Mouse (Mus musculus): ENCODE results near the gene Olfr816. TPM values are rescaled to one million over a fixed set of nuclear protein-coding genes. Genes with fewer than 3 reads are reported as not detected.
"Not testable (repeated sequence)": the region's sequence is repeated elsewhere in the genome, so short reads cannot be mapped to it uniquely, and the experiment has no call there.

Olfr816 gene
- polyA plus RNA-seq (2012; rRNA removed), result not detected in 2 replicates

GRCm38 (mm10) chr10:129915497-129915896 is at the start of gene Olfr816:
Gene Olfr816 (minus strand): TSS chr10:129915597.
- TF ChIP-seq CTCF (IDR thresholded peaks at IDR 0.05; ENCODE audit: control insufficient read depth, insufficient read depth, insufficient replicate concordance, low read depth, low read length) (no peak), POLR2A (IDR thresholded peaks at IDR 0.05; ENCODE audit: control insufficient read depth, low read depth, low read length) (no peak)
- no peak within 1 kb of the TSS for H3K27ac ChIP-seq (ENCODE audit: control insufficient read depth, insufficient read depth, low read depth, low read length)
- H3K4me3 ChIP-seq (ENCODE audit: control insufficient read depth, low read depth, low read length), result no peak within 1 kb of the TSS
- no peaks in the 10 kb centered on the region for H3K27me3 ChIP-seq (ENCODE audit: control insufficient read depth, insufficient read depth, low read length)
- no peaks in the 10 kb centered on the region for H3K36me3 ChIP-seq (ENCODE audit: control insufficient read depth, insufficient read depth, low read length)
- H3K4me1 ChIP-seq (ENCODE audit: control insufficient read depth, insufficient read depth, low read length), result no peaks in the 10 kb centered on the region

DNA sequence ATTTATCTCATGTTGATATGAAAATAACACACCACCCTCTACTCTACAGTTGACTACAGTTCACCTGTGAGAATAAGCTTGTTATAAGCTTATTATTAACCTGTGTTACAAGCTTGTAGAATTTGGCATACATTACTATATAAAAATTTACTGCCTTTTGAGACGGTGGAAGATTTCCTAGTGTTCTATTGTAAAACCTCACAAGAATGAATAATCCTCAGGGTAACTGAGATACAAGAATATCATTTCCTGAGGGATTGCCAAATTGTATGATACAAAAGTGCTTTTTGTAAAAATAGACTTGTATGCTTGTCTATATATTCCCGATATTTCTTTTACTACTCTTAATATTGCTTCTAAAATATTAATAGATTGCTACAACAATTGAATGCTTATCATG is 33.6 kb upstream of the Olfr816 start, which contains the start of gene Olfr818:
Gene Olfr818 (minus strand): TSS at position 101 of the 400 bp plus-strand sequence.
- H3K4me3 ChIP-seq (ENCODE audit: control insufficient read depth, low read depth, low read length), result no peak within 1 kb of the TSS
- H3K36me3 ChIP-seq (ENCODE audit: control insufficient read depth, insufficient read depth, low read length), result no peaks in the 10 kb centered on the region
- no peak within 1 kb of the TSS for H3K27ac ChIP-seq (ENCODE audit: control insufficient read depth, insufficient read depth, low read depth, low read length)
- TF ChIP-seq CTCF (IDR thresholded peaks at IDR 0.05; ENCODE audit: control insufficient read depth, insufficient read depth, insufficient replicate concordance, low read depth, low read length), result no peak
- no peak for TF ChIP-seq POLR2A (IDR thresholded peaks at IDR 0.05; ENCODE audit: control insufficient read depth, low read depth, low read length)
- H3K4me1 ChIP-seq (ENCODE audit: control insufficient read depth, insufficient read depth, low read length), result no peaks in the 10 kb centered on the region
- no peaks in the 10 kb centered on the region for H3K27me3 ChIP-seq (ENCODE audit: control insufficient read depth, insufficient read depth, low read length)

DNA sequence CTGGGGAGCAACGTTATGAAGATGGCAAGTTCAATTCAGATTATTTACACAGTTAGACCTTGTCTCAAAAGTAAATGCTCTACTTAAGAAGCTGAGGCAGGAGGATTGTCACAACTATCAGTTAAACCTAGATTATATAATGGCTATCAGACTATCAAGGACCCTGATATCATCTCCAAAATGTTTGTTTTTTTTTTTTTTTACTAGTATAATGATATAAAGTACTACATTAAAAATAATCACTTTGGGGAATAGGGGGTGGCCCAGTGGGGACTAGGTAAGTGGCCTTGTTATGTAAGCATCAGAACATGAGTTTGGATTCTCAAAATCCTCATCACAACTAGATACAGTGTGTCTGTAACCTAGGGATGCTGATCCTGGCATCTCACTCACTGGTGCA is 9.6 kb downstream of the Olfr816 start, which contains the start of gene Olfr815:
Gene Olfr815 (minus strand): TSS at position 101 of the 400 bp plus-strand sequence.
- H3K27ac ChIP-seq (ENCODE audit: control insufficient read depth, insufficient read depth, low read depth, low read length), result not testable (repeated sequence)

GRCm38 (mm10) chr10:129885934-129886333 is 29.5 kb downstream of the Olfr816 start:
- Histone ChIP-seq H3K27ac (ENCODE audit: control insufficient read depth, insufficient read depth, low read depth, low read length) (no peak overlapping the region), H3K4me3 (ENCODE audit: control insufficient read depth, low read depth, low read length) (no peak overlapping the region), H3K36me3 (ENCODE audit: control insufficient read depth, insufficient read depth, low read length) (no peaks in the 10 kb centered on the region), H3K27me3 (ENCODE audit: control insufficient read depth, insufficient read depth, low read length) (no peaks in the 10 kb centered on the region), H3K4me1 (ENCODE audit: control insufficient read depth, insufficient read depth, low read length) (no peaks in the 10 kb centered on the region)
- TF ChIP-seq CTCF (IDR thresholded peaks at IDR 0.05; ENCODE audit: control insufficient read depth, insufficient read depth, insufficient replicate concordance, low read depth, low read length) (no peak), POLR2A (IDR thresholded peaks at IDR 0.05; ENCODE audit: control insufficient read depth, low read depth, low read length) (no peak)

More for the DNA sequence above, 9.6 kb downstream of the Olfr816 start, which contains the start of gene Olfr815:
- H3K4me1 ChIP-seq (ENCODE audit: control insufficient read depth, insufficient read depth, low read length); H3K4me3 ChIP-seq (ENCODE audit: control insufficient read depth, low read depth, low read length); H3K27me3 ChIP-seq (ENCODE audit: control insufficient read depth, insufficient read depth, low read length); H3K36me3 ChIP-seq (ENCODE audit: control insufficient read depth, insufficient read depth, low read length): not testable (repeated sequence)

- H3K27me3 ChIP-seq (ENCODE audit: control insufficient read depth, insufficient read depth, low read length); H3K4me3 ChIP-seq (ENCODE audit: control insufficient read depth, low read depth, low read length); H3K27ac ChIP-seq (ENCODE audit: control insufficient read depth, insufficient read depth, low read depth, low read length); H3K4me1 ChIP-seq (ENCODE audit: control insufficient read depth, insufficient read depth, low read length); H3K36me3 ChIP-seq (ENCODE audit: control insufficient read depth, insufficient read depth, low read length): not testable (repeated sequence)
These were observed 29.9 kb downstream of the Olfr816 start for GRCm38 (mm10) chr10:129885496-129885895.

GRCm38 (mm10) chr10:129879751-129880150 is 35.6 kb downstream of the Olfr816 start, which contains the start of gene Olfr814:
Gene Olfr814 (minus strand): TSS chr10:129879851.
- not testable (repeated sequence) for H3K27ac ChIP-seq (ENCODE audit: control insufficient read depth, insufficient read depth, low read depth, low read length); H3K36me3 ChIP-seq (ENCODE audit: control insufficient read depth, insufficient read depth, low read length); H3K4me3 ChIP-seq (ENCODE audit: control insufficient read depth, low read depth, low read length); H3K4me1 ChIP-seq (ENCODE audit: control insufficient read depth, insufficient read depth, low read length); H3K27me3 ChIP-seq (ENCODE audit: control insufficient read depth, insufficient read depth, low read length)

Other genes with a start within 250 kb of the Olfr816 start
- gene Olfr801, start 241.7 kb downstream of the Olfr816 start, polyA plus RNA-seq (2012; rRNA removed), result not detected in 2 replicates
- gene Olfr802, start 227.4 kb downstream of the Olfr816 start, polyA plus RNA-seq (2012; rRNA removed), result not detected in 2 replicates
- gene Olfr803, start 221.3 kb downstream of the Olfr816 start, polyA plus RNA-seq (2012; rRNA removed), result not detected in 2 replicates
- not detected in 2 replicates for gene Olfr804, start 212.4 kb downstream of the Olfr816 start, polyA plus RNA-seq (2012; rRNA removed)
- gene Olfr805, start 186.2 kb downstream of the Olfr816 start, polyA plus RNA-seq (2012; rRNA removed), result 0.04 TPM in 1 of 2 replicates, not detected in the other
- gene Olfr806, start 173.7 kb downstream of the Olfr816 start, polyA plus RNA-seq (2012; rRNA removed), result not detected in 2 replicates
- gene Olfr807, start 157.8 kb downstream of the Olfr816 start, polyA plus RNA-seq (2012; rRNA removed), result not detected in 2 replicates
- not detected in 2 replicates for gene Olfr808, start 150.1 kb downstream of the Olfr816 start, polyA plus RNA-seq (2012; rRNA removed)
- not detected in 2 replicates for gene Olfr809, start 141.0 kb downstream of the Olfr816 start, polyA plus RNA-seq (2012; rRNA removed)
- not detected in 2 replicates for gene Olfr810, start 120.7 kb downstream of the Olfr816 start, polyA plus RNA-seq (2012; rRNA removed)
- gene Olfr811, start 111.2 kb downstream of the Olfr816 start, polyA plus RNA-seq (2012; rRNA removed), result not detected in 2 replicates
- gene Olfr812, start 69.5 kb downstream of the Olfr816 start, polyA plus RNA-seq (2012; rRNA removed), result not detected in 2 replicates
- not detected in 2 replicates for gene Olfr813, start 60.2 kb downstream of the Olfr816 start, polyA plus RNA-seq (2012; rRNA removed)
- gene Olfr814, start 35.7 kb downstream of the Olfr816 start, polyA plus RNA-seq (2012; rRNA removed), result not detected in 2 replicates
- not detected in 2 replicates for gene Olfr815, start 9.7 kb downstream of the Olfr816 start, polyA plus RNA-seq (2012; rRNA removed)
- not detected in 2 replicates for gene Olfr818, start 33.5 kb upstream of the Olfr816 start, polyA plus RNA-seq (2012; rRNA removed)
- not detected in 2 replicates for gene Olfr819, start 51.7 kb upstream of the Olfr816 start, polyA plus RNA-seq (2012; rRNA removed)
- gene Olfr247, start 60.5 kb upstream of the Olfr816 start, polyA plus RNA-seq (2012; rRNA removed), result not detected in 2 replicates
- not detected in 2 replicates for gene Gm10310, start 69.5 kb upstream of the Olfr816 start, polyA plus RNA-seq (2012; rRNA removed)
- not detected in 2 replicates for gene Olfr820, start 97.0 kb upstream of the Olfr816 start, polyA plus RNA-seq (2012; rRNA removed)
- not detected in 2 replicates for gene Olfr821, start 114.8 kb upstream of the Olfr816 start, polyA plus RNA-seq (2012; rRNA removed)
- not detected in 2 replicates for gene Olfr822, start 155.6 kb upstream of the Olfr816 start, polyA plus RNA-seq (2012; rRNA removed)
- not detected in 2 replicates for gene Olfr823, start 199.8 kb upstream of the Olfr816 start, polyA plus RNA-seq (2012; rRNA removed)
- not detected in 2 replicates for gene Olfr824, start 214.4 kb upstream of the Olfr816 start, polyA plus RNA-seq (2012; rRNA removed)